Mouse (Mus musculus): Measurements from ENCODE around the gene B4galnt1.

DNA sequence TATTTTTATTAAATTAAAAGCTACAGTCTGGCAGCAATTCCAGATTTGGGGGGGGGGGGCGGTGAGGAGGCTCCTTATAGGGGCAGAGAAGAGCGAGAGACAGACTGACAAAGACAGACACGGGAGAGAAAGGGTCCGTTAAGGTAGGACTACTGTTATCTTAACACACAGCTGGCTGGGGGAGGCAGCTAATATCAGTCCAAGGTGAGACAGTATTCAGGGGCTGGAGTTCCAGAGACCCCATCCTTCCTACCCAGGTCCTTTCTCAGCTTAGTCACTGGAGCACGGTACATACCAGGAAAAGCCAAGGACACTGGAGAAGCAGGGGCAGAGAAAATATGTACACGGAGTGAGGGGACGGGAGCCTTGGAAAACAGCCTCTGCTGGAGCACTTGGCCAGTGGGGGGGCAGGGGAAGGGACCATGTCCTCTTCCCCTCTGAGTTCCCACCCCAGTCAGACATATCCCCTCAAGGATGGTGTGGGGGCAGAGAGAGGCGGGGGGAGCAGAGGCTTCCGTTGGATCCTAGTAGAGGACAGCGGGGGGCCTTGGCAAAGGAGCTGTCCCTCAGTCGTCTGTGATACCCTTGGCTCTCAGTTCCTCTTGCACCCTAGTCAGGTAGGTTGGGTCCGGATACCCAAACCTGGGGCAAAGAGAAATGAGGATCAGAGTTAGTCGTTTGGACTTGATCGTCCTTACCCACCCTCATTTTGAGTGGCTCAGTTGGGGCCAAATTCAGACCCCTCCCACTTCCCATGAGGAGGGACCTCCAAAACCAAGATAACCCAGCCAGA is 25.6 kb downstream of the B4galnt1 start:
- no peak for TF ChIP-seq POLR2A (IDR thresholded peaks at IDR 0.05; ENCODE audit: low read depth, low read length)
- TF ChIP-seq CTCF (conservative IDR thresholded peaks at IDR 0.05 in 1 of 2, IDR thresholded peaks at IDR 0.05 in 1 of 2; ENCODE audit: low read depth in 2 of 2, low read length in 2 of 2): no peak
- no peak for TF ChIP-seq MAX (IDR thresholded peaks at IDR 0.05; ENCODE audit: low read length)
- no peak for TF ChIP-seq CHD1 (IDR thresholded peaks at IDR 0.05; ENCODE audit: low read depth, low read length)
- no peak for TF ChIP-seq E2F4 (IDR thresholded peaks at IDR 0.05; ENCODE audit: insufficient replicate concordance, low read depth, low read length)
- no peak for TF ChIP-seq BHLHE40 (IDR thresholded peaks at IDR 0.05; ENCODE audit: low read depth, low read length)
- no peak for TF ChIP-seq UBTF (IDR thresholded peaks at IDR 0.05; ENCODE audit: low read depth, low read length)
- TF ChIP-seq HCFC1 (IDR thresholded peaks at IDR 0.05; ENCODE audit: low read depth, low read length): no peak
- no peak for TF ChIP-seq TBP (conservative IDR thresholded peaks at IDR 0.05; ENCODE audit: low read depth, low read length)
- TF ChIP-seq POLR2AphosphoS2 (IDR thresholded peaks at IDR 0.05; ENCODE audit: low read depth, low read length): no peak
- TF ChIP-seq NRF1 (IDR thresholded peaks at IDR 0.05; ENCODE audit: low read depth, low read length): no peak
- no peak for TF ChIP-seq EP300 (IDR thresholded peaks at IDR 0.05; ENCODE audit: low read length)
- TF ChIP-seq PAX5 (IDR thresholded peaks at IDR 0.05; ENCODE audit: low read length): no peak
- no peak for TF ChIP-seq MAFK (IDR thresholded peaks at IDR 0.05; ENCODE audit: insufficient replicate concordance, low read length)

Data from CH12.LX (cell line).